Mouse (Mus musculus): ENCODE data around the gene Lrrc23. TPM values are rescaled to one million over a fixed set of nuclear protein-coding genes. Genes with fewer than 3 reads are reported as not detected.

Lrrc23 gene
- total and polyA plus RNA-seq, 3 experiments, result 0.11 TPM; not detected in 2

- TF ChIP-seq POLR2AphosphoS5 (IDR thresholded peaks at IDR 0.05; ENCODE audit: insufficient replicate concordance, low read depth, low read length), result no peak
- no peak for TF ChIP-seq GATA2 (IDR thresholded peaks at IDR 0.05; ENCODE audit: borderline replicate concordance, low read depth, low read length)
- no peak for TF ChIP-seq TAL1 (conservative IDR thresholded peaks at IDR 0.05; ENCODE audit: low read depth, low read length)
- no peak for TF ChIP-seq GATA1 (IDR thresholded peaks at IDR 0.05; ENCODE audit: borderline replicate concordance, low read length)
- TF ChIP-seq CTCF (IDR thresholded peaks at IDR 0.05; ENCODE audit: low read depth, low read length), result no peak
- Histone ChIP-seq H3K36me3 (replicated peaks) (peaks cover 91% of the 10 kb centered on the region), H3K9me3 (replicated peaks) (no peaks in the 10 kb centered on the region), H3K4me1 (ENCODE audit: insufficient read depth, low read depth, low read length) (peaks cover 21% of the 10 kb centered on the region), H3K4me3 (ENCODE audit: low read depth, low read length) (no peak overlapping the region), H3K27me3 (ENCODE audit: insufficient read depth, low read length) (no peaks in the 10 kb centered on the region)
- no peak for DNase-seq (ENCODE audit: low spot score)
- ATAC-seq (ENCODE audit: extremely low read depth, insufficient number of reproducible peaks, low FRiP score, poor library complexity, severe bottlenecking), result no peak
Measured at GRCm38 (mm10) chr6:124817125-124817524, 37.6 kb upstream of the Lrrc23 start.

- TF ChIP-seq POLR2AphosphoS5 (IDR thresholded peaks at IDR 0.05; ENCODE audit: insufficient replicate concordance, low read depth, low read length), result no peak
- TF ChIP-seq TAL1 (conservative IDR thresholded peaks at IDR 0.05; ENCODE audit: low read depth, low read length), result no peak
- no peak for TF ChIP-seq GATA2 (IDR thresholded peaks at IDR 0.05; ENCODE audit: borderline replicate concordance, low read depth, low read length)
- TF ChIP-seq CTCF (IDR thresholded peaks at IDR 0.05; ENCODE audit: low read depth, low read length), result no peak
- TF ChIP-seq GATA1 (IDR thresholded peaks at IDR 0.05; ENCODE audit: borderline replicate concordance, low read length), result no peak
- Histone ChIP-seq H3K9me3 (replicated peaks) (no peaks in the 10 kb centered on the region), H3K4me3 (ENCODE audit: low read depth, low read length) (no peak overlapping the region), H3K27me3 (ENCODE audit: insufficient read depth, low read length) (no peaks in the 10 kb centered on the region), H3K4me1 (ENCODE audit: insufficient read depth, low read depth, low read length) (peaks cover 26% of the 10 kb centered on the region), H3K36me3 (replicated peaks) (peaks cover 91% of the 10 kb centered on the region)
- ATAC-seq (ENCODE audit: extremely low read depth, insufficient number of reproducible peaks, low FRiP score, poor library complexity, severe bottlenecking) (no peak), DNase-seq (ENCODE audit: low spot score) (no peak)
Measured at GRCm38 (mm10) chr6:124816611-124817010, 37.1 kb upstream of the Lrrc23 start.

DNA sequence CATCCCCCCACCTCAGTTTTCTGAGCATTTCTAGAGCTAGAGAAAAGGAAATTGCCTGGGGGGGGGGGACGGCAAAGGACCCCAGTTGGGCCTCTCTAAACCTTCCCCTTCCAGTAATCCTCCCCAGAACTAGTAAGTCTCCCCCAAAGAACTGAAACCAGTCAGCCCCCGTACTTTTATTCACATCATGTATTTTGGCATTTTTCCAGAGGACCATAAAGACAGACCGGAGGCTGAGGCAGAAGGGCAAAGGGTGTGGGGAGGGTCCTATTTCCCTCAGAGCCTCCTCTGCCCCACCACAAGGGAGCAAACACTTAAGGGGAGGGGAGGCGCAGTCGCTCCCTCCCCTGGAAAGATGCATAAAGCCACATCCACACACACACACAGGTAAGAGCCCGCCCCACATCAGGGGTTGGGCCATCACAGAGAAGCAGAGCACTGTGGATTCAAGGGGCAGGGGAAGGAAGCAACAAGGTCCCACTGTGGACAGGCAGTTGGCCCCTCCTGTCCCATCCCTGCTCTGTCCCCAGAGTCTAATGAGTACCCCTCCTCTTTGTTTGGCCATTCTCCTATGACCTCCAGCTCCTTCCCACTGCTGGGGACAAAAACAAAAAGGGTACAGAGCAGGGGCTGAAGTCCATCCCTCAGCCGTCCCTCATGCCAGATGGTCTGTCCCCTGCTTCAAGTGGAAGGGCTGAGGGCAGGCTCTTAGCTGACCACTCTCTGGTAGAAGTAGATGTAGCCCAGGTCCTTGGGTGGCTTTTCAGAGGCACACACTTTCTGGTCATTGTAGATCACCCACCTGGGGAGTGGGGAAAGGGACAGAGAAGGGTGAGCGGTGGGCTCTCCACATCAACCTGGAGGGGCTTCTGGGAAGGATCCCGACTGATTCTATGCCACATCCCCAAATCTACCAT lies 35.6 kb upstream of the Lrrc23 start:
- Histone ChIP-seq H3K4me3 (ENCODE audit: low read depth, low read length) (no peak overlapping the region; the same call in 1 of the 2 replicates), H3K27me3 (ENCODE audit: insufficient read depth, low read length) (no peaks in the 10 kb centered on the region), H3K4me1 (ENCODE audit: insufficient read depth, low read depth, low read length) (peaks cover 40% of the 10 kb centered on the region), H3K36me3 (replicated peaks) (peaks cover 90% of the 10 kb centered on the region), H3K9me3 (replicated peaks) (no peaks in the 10 kb centered on the region)
- TF ChIP-seq CTCF (IDR thresholded peaks at IDR 0.05; ENCODE audit: low read depth, low read length) (no peak), POLR2AphosphoS5 (IDR thresholded peaks at IDR 0.05; ENCODE audit: insufficient replicate concordance, low read depth, low read length) (no peak), GATA2 (IDR thresholded peaks at IDR 0.05; ENCODE audit: borderline replicate concordance, low read depth, low read length) (no peak), TAL1 (conservative IDR thresholded peaks at IDR 0.05; ENCODE audit: low read depth, low read length) (no peak), GATA1 (IDR thresholded peaks at IDR 0.05; ENCODE audit: borderline replicate concordance, low read length) (no peak)
- DNase-seq (ENCODE audit: low spot score), result no peak
- ATAC-seq (ENCODE audit: extremely low read depth, insufficient number of reproducible peaks, low FRiP score, poor library complexity, severe bottlenecking), result no peak

- Histone ChIP-seq H3K4me1 (ENCODE audit: insufficient read depth, low read depth, low read length) (peaks cover 47% of the 10 kb centered on the region), H3K27me3 (ENCODE audit: insufficient read depth, low read length) (no peaks in the 10 kb centered on the region), H3K9me3 (replicated peaks) (no peaks in the 10 kb centered on the region), H3K4me3 (ENCODE audit: low read depth, low read length) (peak overlapping the region; percentile 78; the same call in 1 of the 2 replicates), H3K36me3 (replicated peaks) (peaks cover 90% of the 10 kb centered on the region)
- no peak for DNase-seq (ENCODE audit: low spot score)
- no peak for ATAC-seq (ENCODE audit: extremely low read depth, insufficient number of reproducible peaks, low FRiP score, poor library complexity, severe bottlenecking)
- TF ChIP-seq TAL1 (conservative IDR thresholded peaks at IDR 0.05; ENCODE audit: low read depth, low read length) (no peak), GATA1 (IDR thresholded peaks at IDR 0.05; ENCODE audit: borderline replicate concordance, low read length) (no peak), POLR2AphosphoS5 (IDR thresholded peaks at IDR 0.05; ENCODE audit: insufficient replicate concordance, low read depth, low read length) (no peak), CTCF (IDR thresholded peaks at IDR 0.05; ENCODE audit: low read depth, low read length) (no peak), GATA2 (IDR thresholded peaks at IDR 0.05; ENCODE audit: borderline replicate concordance, low read depth, low read length) (no peak)
Measured at GRCm38 (mm10) chr6:124814448-124814847, 34.9 kb upstream of the Lrrc23 start.

- peaks cover 89% of the 10 kb centered on the region for H3K36me3 ChIP-seq (replicated peaks)
- no peaks in the 10 kb centered on the region for H3K27me3 ChIP-seq (ENCODE audit: insufficient read depth, low read length)
- peak within 1 kb of the TSS; percentile 78 for H3K4me3 ChIP-seq (ENCODE audit: low read depth, low read length)
- ATAC-seq (ENCODE audit: extremely low read depth, insufficient number of reproducible peaks, low FRiP score, poor library complexity, severe bottlenecking), result peak; percentile 75
- TF ChIP-seq POLR2AphosphoS5 (IDR thresholded peaks at IDR 0.05; ENCODE audit: insufficient replicate concordance, low read depth, low read length), result peak; percentile 93
- TF ChIP-seq GATA2 (IDR thresholded peaks at IDR 0.05; ENCODE audit: borderline replicate concordance, low read depth, low read length), result no peak
- H3K4me1 ChIP-seq (ENCODE audit: insufficient read depth, low read depth, low read length), result peaks cover 52% of the 10 kb centered on the region
- peak; percentile 91 for DNase-seq (ENCODE audit: low spot score)
- no peaks in the 10 kb centered on the region for H3K9me3 ChIP-seq (replicated peaks)
Measured at GRCm38 (mm10) chr6:124813933-124814332, 34.4 kb upstream of the Lrrc23 start, which contains the start of gene Tpi1. TSS of gene Tpi1 (minus strand) at chr6:124814296.

DNA sequence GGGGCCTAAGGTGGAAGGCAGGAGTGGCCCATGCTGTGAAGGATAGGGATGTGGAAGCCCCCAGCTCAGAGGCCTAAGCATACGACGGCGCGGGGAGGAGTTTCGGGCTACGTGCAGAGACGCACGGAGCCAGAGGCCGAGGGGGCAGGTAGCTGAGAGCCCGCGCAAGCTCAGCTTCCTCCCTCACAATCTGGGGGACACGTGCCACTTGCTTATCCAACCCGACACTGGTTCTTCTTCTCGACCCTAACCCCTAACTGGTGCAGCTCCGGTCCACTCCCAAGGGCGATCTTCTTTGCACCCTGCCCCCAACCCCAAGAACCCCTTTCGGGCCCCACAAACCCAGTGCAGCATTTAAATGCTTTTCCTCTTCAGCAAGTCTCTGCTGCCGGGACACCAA lies 34.0 kb upstream of the Lrrc23 start:
- Histone ChIP-seq H3K4me1 (ENCODE audit: insufficient read depth, low read depth, low read length) (peaks cover 57% of the 10 kb centered on the region), H3K27me3 (ENCODE audit: insufficient read depth, low read length) (no peaks in the 10 kb centered on the region), H3K4me3 (ENCODE audit: low read depth, low read length) (peak overlapping the region; percentile 78), H3K36me3 (replicated peaks) (peaks cover 86% of the 10 kb centered on the region), H3K9me3 (replicated peaks) (no peaks in the 10 kb centered on the region)
- TF ChIP-seq POLR2AphosphoS5 (IDR thresholded peaks at IDR 0.05; ENCODE audit: insufficient replicate concordance, low read depth, low read length) (no peak), CTCF (IDR thresholded peaks at IDR 0.05; ENCODE audit: low read depth, low read length) (no peak), GATA2 (IDR thresholded peaks at IDR 0.05; ENCODE audit: borderline replicate concordance, low read depth, low read length) (no peak), GATA1 (IDR thresholded peaks at IDR 0.05; ENCODE audit: borderline replicate concordance, low read length) (no peak), TAL1 (conservative IDR thresholded peaks at IDR 0.05; ENCODE audit: low read depth, low read length) (no peak)
- DNase-seq (ENCODE audit: low spot score) (peak; percentile 72), ATAC-seq (ENCODE audit: extremely low read depth, insufficient number of reproducible peaks, low FRiP score, poor library complexity, severe bottlenecking) (peak; percentile 51; the same call in 1 of the 2 replicates)
